10 mouse cellular contexts compared by ENCODE assay signal in the genomic region with DNA sequence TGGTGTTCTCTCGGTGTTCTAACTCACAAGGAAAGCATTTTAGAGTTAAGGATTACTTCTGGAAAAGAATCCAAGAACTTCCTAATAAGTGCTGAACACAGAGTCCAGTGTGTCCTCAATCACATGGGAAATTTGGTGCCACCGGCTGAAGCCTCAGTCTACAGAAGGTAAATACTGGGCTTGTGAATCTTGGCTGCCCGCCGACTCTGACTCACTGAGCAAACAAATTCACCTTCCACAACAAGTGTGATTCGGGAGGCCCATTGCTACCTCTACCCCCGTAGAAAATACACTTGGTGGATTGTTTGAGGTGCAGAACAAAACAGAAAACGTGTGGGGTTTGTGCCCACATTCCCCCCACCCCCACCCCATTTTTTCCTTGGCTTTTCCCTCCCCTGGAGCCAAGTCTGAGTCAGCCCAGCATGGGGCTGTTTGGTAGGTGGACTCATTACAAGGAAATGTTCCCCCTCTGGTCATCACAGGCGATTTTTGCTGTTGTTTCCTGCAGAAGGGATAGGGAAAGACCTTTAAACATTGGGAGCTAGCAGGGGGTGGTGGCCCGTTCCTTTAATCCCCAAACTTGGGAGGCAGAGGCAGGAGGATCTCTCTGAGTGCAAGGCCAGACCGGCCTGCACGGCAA. TPM values are rescaled to one million over a fixed set of nuclear protein-coding genes. Genes with fewer than 3 reads are reported as not detected.
DNase-seq lines count a peak whose midpoint lies in the region; ATAC-seq and TF ChIP-seq lines count a peak whose summit lies in the region.
"Had no signal": no experiment of that assay in that cellular context is flagged by ENCODE, and none has a peak within 500 bp of the region (broad histone marks: within the 10 kb centered on the region; RNA-seq: fewer than 3 reads in every experiment).

No protein-coding gene starts in this region.

- TF ChIP-seq EP300 in CH12.LX (IDR thresholded peaks at IDR 0.05; ENCODE audit: low read length), result no peak
- no peak for TF ChIP-seq EP300 in liver, embryonic 14.5 days (IDR thresholded peaks at IDR 0.05; ENCODE audit: low read depth)

- no peak overlapping the region for H3K4me3 ChIP-seq in CH12.LX (replicated peaks in 1 of 3; ENCODE audit: low read depth in 2 of 3, low read length in 2 of 3, poor library complexity in 1 of 3)
- no peak overlapping the region for H3K4me3 ChIP-seq in liver, embryonic 14.5 days (ENCODE audit: insufficient read depth in 1 of 2, low read depth in 2 of 2, low read length in 2 of 2)
- no peak overlapping the region for H3K4me3 ChIP-seq in hindbrain, embryonic 13.5 days
- H3K4me3 ChIP-seq: erythroblast, embryonic 14.5 days had no signal

- peak overlapping the region; percentile 20; the same call in 1 of the 2 replicates for H3K9ac ChIP-seq in CH12.LX (ENCODE audit: insufficient read depth, low read depth)
- H3K9ac ChIP-seq in liver, embryonic 14.5 days (replicated peaks), result no peak overlapping the region
- H3K9ac ChIP-seq in hindbrain, embryonic 13.5 days, result no peak overlapping the region

- H3K4me1 ChIP-seq in CH12.LX (ENCODE audit: control insufficient read depth in 1 of 2, insufficient read depth in 2 of 2), result peaks cover 13 to 25% of the 10 kb centered on the region in 2 experiments
- H3K4me1 ChIP-seq in liver, embryonic 14.5 days (replicated peaks; ENCODE audit: control insufficient read depth in 2 of 2, insufficient read depth in 2 of 2, low read length in 1 of 2), result 0 out of 4 replicates have a peak, but pooled peaks cover 0 to 2% of the 10 kb centered on the region in 2 experiments
- H3K4me1 ChIP-seq in hindbrain, embryonic 13.5 days (replicated peaks), result no peaks in the 10 kb centered on the region

- no peaks in the 10 kb centered on the region for H3K9me3 ChIP-seq in CH12.LX (replicated peaks; ENCODE audit: low read length)
- H3K9me3 ChIP-seq in liver, embryonic 14.5 days (ENCODE audit: control insufficient read depth, low read length), result no peaks in the 10 kb centered on the region
- no peaks in the 10 kb centered on the region for H3K9me3 ChIP-seq in hindbrain, embryonic 13.5 days

- no peak overlapping the region for H3K4me2 ChIP-seq in CH12.LX (ENCODE audit: insufficient read depth, low read depth, poor library complexity, severe bottlenecking)
- H3K4me2 ChIP-seq in liver, embryonic 14.5 days (ENCODE audit: low read depth), result no peak overlapping the region
- H3K4me2 ChIP-seq in hindbrain, embryonic 13.5 days, result no peak overlapping the region

- TF ChIP-seq RAD21 in CH12.LX (IDR thresholded peaks at IDR 0.05; ENCODE audit: low read depth, low read length), result no peak

- H3K79me2 ChIP-seq in CH12.LX (replicated peaks; ENCODE audit: control insufficient read depth, extremely low read depth, insufficient read depth, poor library complexity, severe bottlenecking), result no peaks in the 10 kb centered on the region

- dilution Hi-C loops in CH12.LX (cut with MboI; ENCODE audit: extremely low pct_ligation_motif_present, extremely low pct_unique_long_range_greater_than_20kb, low sequenced_read_pairs), result no loop called here

- H3K27me3 ChIP-seq in CH12.LX (replicated peaks), result no peaks in the 10 kb centered on the region
- H3K27me3 ChIP-seq in liver, embryonic 14.5 days (ENCODE audit: control insufficient read depth, insufficient read depth, low read length), result no peaks in the 10 kb centered on the region
- H3K27me3 ChIP-seq in hindbrain, embryonic 13.5 days, result no peaks in the 10 kb centered on the region

- H3K27ac ChIP-seq in CH12.LX (ENCODE audit: insufficient read depth, low read depth), result no peak overlapping the region
- no peak overlapping the region for H3K27ac ChIP-seq in liver, embryonic 14.5 days
- no peak overlapping the region for H3K27ac ChIP-seq in hindbrain, embryonic 13.5 days

- TF ChIP-seq POLR2A in CH12.LX (IDR thresholded peaks at IDR 0.05; ENCODE audit: low read depth, low read length), result no peak

- no peak for ATAC-seq in liver, embryonic 14.5 days (ENCODE audit: insufficient read depth)
- ATAC-seq in megakaryocyte, adult 5-6 weeks (ENCODE audit: poor library complexity, severe bottlenecking), result no peak
- ATAC-seq in hindbrain, embryonic 13.5 days (ENCODE audit: low FRiP score), result no peak

- in situ Hi-C loops in CH12.LX (cut with MboI; ENCODE audit: low pct_ligation_motif_present, low pct_unique_long_range_greater_than_20kb, low sequenced_read_pairs), result no loop called here

- WGBS in liver, embryonic 14.5 days (ENCODE audit: insufficient replicate concordance), result 66% methylated on average over 11 of the region's 11 CpGs
- 88% methylated on average over 11 of the region's 11 CpGs for WGBS in hindbrain, embryonic 13.5 days

- no peaks in the 10 kb centered on the region for H3K36me3 ChIP-seq in CH12.LX (replicated peaks in 1 of 2; ENCODE audit: control insufficient read depth in 1 of 2, insufficient read depth in 1 of 2, low read length in 1 of 2)
- H3K36me3 ChIP-seq in liver, embryonic 14.5 days (replicated peaks; ENCODE audit: control insufficient read depth, insufficient read depth, low read depth), result no peaks in the 10 kb centered on the region
- H3K36me3 ChIP-seq in hindbrain, embryonic 13.5 days, result no peaks in the 10 kb centered on the region

- TF ChIP-seq CTCF in CH12.LX (conservative IDR thresholded peaks at IDR 0.05 in 1 of 2, IDR thresholded peaks at IDR 0.05 in 1 of 2; ENCODE audit: low read depth in 2 of 2, low read length in 2 of 2), result no peak
- no peak for TF ChIP-seq CTCF in liver, embryonic 14.5 days (IDR thresholded peaks at IDR 0.05; ENCODE audit: low read depth)

- DNase-seq in 3T3-L1 (ENCODE audit: low read depth, low spot score) (peak; percentile 91), CH12.LX (ENCODE audit: extremely low read depth) (no peak)
- DNase-seq in liver, embryonic 14.5 days (ENCODE audit: low read depth in 3 of 3, low spot score in 3 of 3), result peak in 2 of 3 experiments; percentile 20 to 30
- peak; percentile 18 to 35 for DNase-seq in natural killer cell, adult 2 months (ENCODE audit: low spot score in 2 of 2)
- DNase-seq in retina, postnatal 1 day, result no peak
- DNase-seq: cerebellum, postnatal 36 days; gastrocnemius, postnatal 14 days had no signal

TF ChIP-seq in CH12.LX, 34 proteins besides CTCF, POLR2A, EP300 and RAD21:
- TF ChIP-seq JUND (conservative IDR thresholded peaks at IDR 0.05; ENCODE audit: low read depth, low read length) (no peak), SMC3 (IDR thresholded peaks at IDR 0.05; ENCODE audit: low read depth, low read length) (no peak), ZMIZ1 (IDR thresholded peaks at IDR 0.05; ENCODE audit: low read depth, low read length) (no peak), MXI1 (IDR thresholded peaks at IDR 0.05; ENCODE audit: low read depth, low read length) (no peak), RCOR1 (conservative IDR thresholded peaks at IDR 0.05; ENCODE audit: low read depth, low read length) (no peak), JUN (IDR thresholded peaks at IDR 0.05; ENCODE audit: insufficient read depth, low read depth, low read length) (no peak), MEF2A (IDR thresholded peaks at IDR 0.05; ENCODE audit: borderline replicate concordance, low read depth, low read length) (no peak), UBTF (IDR thresholded peaks at IDR 0.05; ENCODE audit: low read depth, low read length) (no peak), TCF12 (IDR thresholded peaks at IDR 0.05; ENCODE audit: low read depth, low read length) (no peak), MAX (IDR thresholded peaks at IDR 0.05; ENCODE audit: low read length) (no peak), ZC3H11A (IDR thresholded peaks at IDR 0.05; ENCODE audit: low read depth, low read length) (no peak), ETS1 (conservative IDR thresholded peaks at IDR 0.05; ENCODE audit: low read depth, low read length) (no peak), ZKSCAN1 (IDR thresholded peaks at IDR 0.05; ENCODE audit: borderline replicate concordance, low read depth, low read length) (no peak), MAFK (IDR thresholded peaks at IDR 0.05; ENCODE audit: insufficient replicate concordance, low read length) (no peak), ELF1 (IDR thresholded peaks at IDR 0.05; ENCODE audit: low read depth, low read length) (no peak), IRF4 (IDR thresholded peaks at IDR 0.05; ENCODE audit: low read depth, low read length) (no peak), ZNF384 (IDR thresholded peaks at IDR 0.05; ENCODE audit: low read depth, low read length) (no peak), NELFE (IDR thresholded peaks at IDR 0.05; ENCODE audit: low read depth, low read length) (no peak)

RNA-seq across cellular contexts. Expression of gene Degs1, which starts 26.4 kb away (rescaled TPM):
- total RNA-seq in CH12.LX (2012; rRNA removed), result 54.2 and 57.8 TPM in 2 replicates
- 124 TPM in 2 replicates for total RNA-seq in CH12.LX (2014; rRNA removed)
- polyA plus RNA-seq in CH12.LX (2012; ENCODE audit: insufficient read length, low read depth), result 89.3 and 117 TPM in 2 replicates
- 29.4 and 33.9 TPM in 2 replicates for polyA plus RNA-seq in liver, embryonic 14.5 days (2012; rRNA removed)
- polyA plus RNA-seq in liver, embryonic 14.5 days (2014; fragmentation: Nextera tagmentation; extraction: Ambion mirVana), result 72.8 and 75.3 TPM in 2 replicates
- 417 and 430 TPM in 2 replicates for total RNA-seq in megakaryocyte, adult 5-6 weeks (2015)
- total RNA-seq in megakaryocyte, adult 5-6 weeks (2017), result 194 and 208 TPM in 2 replicates
- 70.9 and 76.2 TPM in 2 replicates for polyA plus RNA-seq in hindbrain, embryonic 13.5 days (2015; fragmentation: Nextera tagmentation; extraction: Ambion mirVana)

Comparison
In these comparisons a context has a peak if more than half of its experiments do, and no peak if none do; other contexts are left out.
1. DNase-seq: peak in 3T3-L1 (single experiment), liver, embryonic 14.5 days (2 of 3) and natural killer cell, adult 2 months (2 of 2); none in CH12.LX (single experiment) and retina, postnatal 1 day (single experiment).